Mouse (Mus musculus): Measurements from ENCODE around the gene Kcnj9. TPM values are rescaled to one million over a fixed set of nuclear protein-coding genes. Genes with fewer than 3 reads are reported as not detected.

The Kcnj9 gene
- polyA plus RNA-seq, 1 experiment from 2014 or later = 5.9 TPM

- H3K9me3 ChIP-seq = no peaks in the 10 kb centered on the region
- H3K9ac ChIP-seq = no peak overlapping the region
- 34% methylated on average over 5 of the region's 5 CpGs for whole genome bisulfite sequencing
- no peaks in the 10 kb centered on the region for H3K36me3 ChIP-seq (replicated peaks)
- H3K4me1 ChIP-seq = peaks cover 13% of the 10 kb centered on the region
- peak; percentile 34 for ATAC-seq (replicated peaks)
- no peak overlapping the region for H3K4me2 ChIP-seq
- H3K4me3 ChIP-seq = no peak overlapping the region
- peak overlapping the region; percentile 57 for H3K27ac ChIP-seq
- no peaks in the 10 kb centered on the region for H3K27me3 ChIP-seq (replicated peaks)
Measured at GRCm38 (mm10) chr1:172349504-172349903, 20.4 kb upstream of the Kcnj9 start.

GRCm38 (mm10) chr1:172347382-172347781 is 18.3 kb upstream of the Kcnj9 start:
- H3K36me3 ChIP-seq (replicated peaks) = no peaks in the 10 kb centered on the region
- no peak overlapping the region for H3K4me2 ChIP-seq
- H3K27me3 ChIP-seq (replicated peaks) = no peaks in the 10 kb centered on the region
- WGBS = 89% methylated on average over 12 of the region's 12 CpGs
- H3K27ac ChIP-seq = no peak overlapping the region
- no peak for ATAC-seq (replicated peaks)
- H3K4me1 ChIP-seq = peaks cover 13% of the 10 kb centered on the region
- no peaks in the 10 kb centered on the region for H3K9me3 ChIP-seq
- no peak overlapping the region for H3K4me3 ChIP-seq
- H3K9ac ChIP-seq = no peak overlapping the region

GRCm38 (mm10) chr1:172346707-172347106 is 17.6 kb upstream of the Kcnj9 start:
- no peaks in the 10 kb centered on the region for H3K27me3 ChIP-seq (replicated peaks)
- no peak overlapping the region for H3K4me3 ChIP-seq
- H3K9ac ChIP-seq = no peak overlapping the region
- no peak for ATAC-seq (replicated peaks)
- 84% methylated on average over 10 of the region's 10 CpGs for WGBS
- no peak overlapping the region for H3K27ac ChIP-seq
- H3K4me1 ChIP-seq = peaks cover 13% of the 10 kb centered on the region
- H3K36me3 ChIP-seq (replicated peaks) = no peaks in the 10 kb centered on the region
- H3K4me2 ChIP-seq = no peak overlapping the region
- H3K9me3 ChIP-seq = no peaks in the 10 kb centered on the region

GRCm38 (mm10) chr1:172344820-172345219 is 15.7 kb upstream of the Kcnj9 start:
- no peak for ATAC-seq (replicated peaks)
- Histone ChIP-seq H3K9ac (no peak overlapping the region), H3K36me3 (replicated peaks) (no peaks in the 10 kb centered on the region), H3K4me3 (no peak overlapping the region), H3K27me3 (replicated peaks) (peaks cover 5% of the 10 kb centered on the region; the same call in 1 of the 2 replicates), H3K4me2 (no peak overlapping the region), H3K9me3 (no peaks in the 10 kb centered on the region), H3K4me1 (peaks cover 14% of the 10 kb centered on the region), H3K27ac (no peak overlapping the region)
- WGBS = 80% methylated on average over 7 of the region's 7 CpGs

GRCm38 (mm10) chr1:172343914-172344313 is 14.8 kb upstream of the Kcnj9 start:
- 0 out of 2 replicates have a peak overlapping the region, but pooled peaks have one; percentile 42 for H3K27ac ChIP-seq
- no peak for ATAC-seq (replicated peaks)
- H3K9ac ChIP-seq = no peak overlapping the region
- no peaks in the 10 kb centered on the region for H3K36me3 ChIP-seq (replicated peaks)
- peaks cover 12% of the 10 kb centered on the region for H3K4me1 ChIP-seq
- no peaks in the 10 kb centered on the region for H3K9me3 ChIP-seq
- no peak overlapping the region for H3K4me3 ChIP-seq
- no peak overlapping the region; the same call in 1 of the 2 replicates for H3K4me2 ChIP-seq
- WGBS = 52% methylated on average over 3 of the region's 3 CpGs
- H3K27me3 ChIP-seq (replicated peaks) = peaks cover 5% of the 10 kb centered on the region; the same call in 1 of the 2 replicates

- H3K4me1 ChIP-seq = peaks cover 12% of the 10 kb centered on the region
- H3K4me2 ChIP-seq = 0 out of 2 replicates have a peak overlapping the region, but pooled peaks have one; percentile 75
- no peaks in the 10 kb centered on the region for H3K36me3 ChIP-seq (replicated peaks)
- no peak overlapping the region for H3K9ac ChIP-seq
- H3K27ac ChIP-seq = peak overlapping the region; percentile 53
- peaks cover 5% of the 10 kb centered on the region; the same call in 1 of the 2 replicates for H3K27me3 ChIP-seq (replicated peaks)
- H3K4me3 ChIP-seq = 0 out of 2 replicates have a peak overlapping the region, but pooled peaks have one; percentile 41
- peak; percentile 65 for ATAC-seq (replicated peaks)
- H3K9me3 ChIP-seq = no peaks in the 10 kb centered on the region
- 87% methylated on average over 3 of the region's 3 CpGs for WGBS
Measured at GRCm38 (mm10) chr1:172342729-172343128, 13.6 kb upstream of the Kcnj9 start.

- Histone ChIP-seq H3K27me3 (replicated peaks) (peaks cover 5% of the 10 kb centered on the region; the same call in 1 of the 2 replicates), H3K4me2 (peak overlapping the region; percentile 75), H3K27ac (peak overlapping the region; percentile 46; the same call in 1 of the 2 replicates), H3K36me3 (replicated peaks) (no peaks in the 10 kb centered on the region), H3K9ac (peak overlapping the region; percentile 19; the same call in 1 of the 2 replicates), H3K4me3 (peak overlapping the region; percentile 41), H3K9me3 (no peaks in the 10 kb centered on the region), H3K4me1 (peaks cover 12% of the 10 kb centered on the region)
- 15% methylated on average over 10 of the region's 10 CpGs for WGBS
- 0 out of 2 replicates have a peak, but pooled peaks have one; percentile 7 for ATAC-seq (replicated peaks)
Measured at GRCm38 (mm10) chr1:172341386-172341785, 12.3 kb upstream of the Kcnj9 start.

GRCm38 (mm10) chr1:172340729-172341321 is 11.7 kb upstream of the Kcnj9 start, which contains the start of gene Kcnj10:
TSS of gene Kcnj10 (plus strand) at chr1:172341210.
- Histone ChIP-seq H3K9ac (peak within 1 kb of the TSS; percentile 19; the same call in 1 of the 2 replicates), H3K4me1 (peaks cover 12% of the 10 kb centered on the region), H3K9me3 (no peaks in the 10 kb centered on the region), H3K4me3 (peak within 1 kb of the TSS; percentile 41), H3K36me3 (replicated peaks) (no peaks in the 10 kb centered on the region), H3K27me3 (replicated peaks) (peaks cover 5% of the 10 kb centered on the region), H3K4me2 (peak within 1 kb of the TSS; percentile 75), H3K27ac (peak within 1 kb of the TSS; percentile 53; the same call in 1 of the 2 replicates)
- ATAC-seq (replicated peaks) = peak; percentile 91
- 1% methylated on average over 38 of the region's 38 CpGs for WGBS

GRCm38 (mm10) chr1:172337411-172338185 is 8.5 kb upstream of the Kcnj9 start:
- Histone ChIP-seq H3K27me3 (replicated peaks) (peaks cover 5% of the 10 kb centered on the region), H3K4me1 (peaks cover 12% of the 10 kb centered on the region), H3K4me2 (no peak overlapping the region), H3K27ac (no peak overlapping the region), H3K4me3 (no peak overlapping the region), H3K9ac (no peak overlapping the region), H3K9me3 (no peaks in the 10 kb centered on the region), H3K36me3 (replicated peaks) (no peaks in the 10 kb centered on the region)
- 35% methylated on average over 2 of the region's 2 CpGs for WGBS
- no peak for ATAC-seq (replicated peaks)

- H3K36me3 ChIP-seq (replicated peaks) = no peaks in the 10 kb centered on the region
- H3K4me1 ChIP-seq = peaks cover 6% of the 10 kb centered on the region
- 75% methylated on average over 15 of the region's 15 CpGs for WGBS
- H3K9me3 ChIP-seq = no peaks in the 10 kb centered on the region
- H3K27me3 ChIP-seq (replicated peaks) = peaks cover 5% of the 10 kb centered on the region; the same call in 1 of the 2 replicates
- no peak for ATAC-seq (replicated peaks)
- H3K4me3 ChIP-seq = no peak overlapping the region
- H3K27ac ChIP-seq = no peak overlapping the region
- H3K9ac ChIP-seq = no peak overlapping the region
- no peak overlapping the region for H3K4me2 ChIP-seq
Measured at GRCm38 (mm10) chr1:172335804-172336203, 6.7 kb upstream of the Kcnj9 start.

- Histone ChIP-seq H3K4me1 (peaks cover 14% of the 10 kb centered on the region), H3K36me3 (replicated peaks) (no peaks in the 10 kb centered on the region), H3K27me3 (replicated peaks) (no peaks in the 10 kb centered on the region; the same call in 1 of the 2 replicates), H3K4me3 (no peak overlapping the region), H3K9me3 (no peaks in the 10 kb centered on the region), H3K27ac (no peak overlapping the region), H3K4me2 (no peak overlapping the region), H3K9ac (no peak overlapping the region)
- 18% methylated on average over 3 of the region's 3 CpGs for WGBS
- no peak for ATAC-seq (replicated peaks)
Measured at GRCm38 (mm10) chr1:172333512-172333911, 4.4 kb upstream of the Kcnj9 start.

- H3K36me3 ChIP-seq (replicated peaks) = no peaks in the 10 kb centered on the region
- H3K9ac ChIP-seq = no peak overlapping the region
- 90% methylated on average over 2 of the region's 2 CpGs for WGBS
- no peaks in the 10 kb centered on the region; the same call in 1 of the 2 replicates for H3K27me3 ChIP-seq (replicated peaks)
- no peak overlapping the region for H3K4me2 ChIP-seq
- H3K4me3 ChIP-seq = no peak overlapping the region
- no peaks in the 10 kb centered on the region for H3K9me3 ChIP-seq
- peaks cover 16% of the 10 kb centered on the region for H3K4me1 ChIP-seq
- no peak for ATAC-seq (replicated peaks)
- H3K27ac ChIP-seq = no peak overlapping the region
Measured at GRCm38 (mm10) chr1:172332925-172333324, 3.8 kb upstream of the Kcnj9 start.

All from midbrain, embryonic 15.5 days (tissue).